Mouse (Mus musculus): ENCODE measurements at regions not wholly inside any gene's neighbourhood (a gene's known extent, or its start where the extent isn't known, plus 50 kb on each side); places are given as distances from the start of the nearest gene placed in this dataset.

GRCm38 (mm10) chr15:88214286-88214685 lies 385.8 kb upstream of the Zdhhc25 start:
- DNase-seq (ENCODE audit: low read depth): no peak

GRCm38 (mm10) chr15:88229456-88229855 lies 370.6 kb upstream of the Zdhhc25 start:
- no peak for DNase-seq (ENCODE audit: low read depth)

GRCm38 (mm10) chr15:88244606-88245005 lies 355.5 kb upstream of the Zdhhc25 start:
- no peak for DNase-seq (ENCODE audit: low read depth)

- no peak for DNase-seq (ENCODE audit: low read depth)
Observed at GRCm38 (mm10) chr15:88245496-88246246, 354.4 kb upstream of the Zdhhc25 start.

- peak; percentile 14 for DNase-seq (ENCODE audit: low read depth)
Observed at GRCm38 (mm10) chr15:88247974-88248625, 352.0 kb upstream of the Zdhhc25 start.

- DNase-seq (ENCODE audit: low read depth): no peak
Observed at GRCm38 (mm10) chr15:88288051-88288450, 312.1 kb upstream of the Zdhhc25 start.

GRCm38 (mm10) chr15:88288696-88289095 lies 311.4 kb upstream of the Zdhhc25 start:
- no peak for DNase-seq (ENCODE audit: low read depth)

GRCm38 (mm10) chr15:88290740-88291363 lies 309.2 kb upstream of the Zdhhc25 start:
- no peak for DNase-seq (ENCODE audit: low read depth)

GRCm38 (mm10) chr15:88299061-88299460 lies 301.0 kb upstream of the Zdhhc25 start:
- DNase-seq (ENCODE audit: low read depth): no peak

- DNase-seq (ENCODE audit: low read depth): no peak
Observed at GRCm38 (mm10) chr15:88311158-88311557, 288.9 kb upstream of the Zdhhc25 start.

GRCm38 (mm10) chr15:88314810-88315459 lies 285.2 kb upstream of the Zdhhc25 start:
- DNase-seq (ENCODE audit: low read depth): no peak

- no peak for DNase-seq (ENCODE audit: low read depth)
Observed at GRCm38 (mm10) chr15:88318048-88318447, 282.1 kb upstream of the Zdhhc25 start.

- DNase-seq (ENCODE audit: low read depth): no peak
Observed at GRCm38 (mm10) chr15:88319527-88319926, 280.6 kb upstream of the Zdhhc25 start.

GRCm38 (mm10) chr15:88323584-88324375 lies 276.3 kb upstream of the Zdhhc25 start:
- no peak for DNase-seq (ENCODE audit: low read depth)

- DNase-seq (ENCODE audit: low read depth): no peak
Observed at GRCm38 (mm10) chr15:88325108-88325507, 275.0 kb upstream of the Zdhhc25 start.

GRCm38 (mm10) chr15:88353206-88353605 lies 246.9 kb upstream of the Zdhhc25 start:
- no peak for DNase-seq (ENCODE audit: low read depth)

- no peak for DNase-seq (ENCODE audit: low read depth)
Observed at GRCm38 (mm10) chr15:88360375-88361035, 239.6 kb upstream of the Zdhhc25 start.

GRCm38 (mm10) chr15:88361351-88361750 lies 238.8 kb upstream of the Zdhhc25 start:
- DNase-seq (ENCODE audit: low read depth): no peak

- DNase-seq (ENCODE audit: low read depth): no peak
Observed at GRCm38 (mm10) chr15:88362966-88363365, 237.1 kb upstream of the Zdhhc25 start.

GRCm38 (mm10) chr15:88370366-88370765 lies 229.7 kb upstream of the Zdhhc25 start:
- DNase-seq (ENCODE audit: low read depth): no peak

- no peak for DNase-seq (ENCODE audit: low read depth)
Observed at GRCm38 (mm10) chr15:88372039-88372438, 228.1 kb upstream of the Zdhhc25 start.

All from fibroblast of lung, adult 2 months (primary cell).